Mouse (Mus musculus) heart, embryonic 11.5 days (tissue): ENCODE measurements around the gene C1qa. TPM values are rescaled to one million over a fixed set of nuclear protein-coding genes. Genes with fewer than 3 reads are reported as not detected.

ENCODE experiments used
- ATAC-seq: fragments of 200-750 bp; cut with Nextera tagmentation; replicated peaks from 2 replicates; pipeline ENCODE4 v1.8.0; 2017; ENCODE audit warnings: moderate library complexity; ENCODE audit not compliant: insufficient number of reproducible peaks, low FRiP score, low TSS enrichment
- H3K27ac ChIP-seq: fragments of 300-500 bp; sonication (generic); 2 replicates; pipeline ENCODE4 v1.5.1; 2014; ENCODE audit warnings: mild to moderate bottlenecking, low read depth, low read length
- H3K27me3 ChIP-seq: fragments of 300-500 bp; sonication (generic); 2 replicates; pipeline ENCODE4 v1.6.1; 2014; ENCODE audit warnings: mild to moderate bottlenecking, low read length, mixed read lengths; ENCODE audit not compliant: control insufficient read depth, insufficient read depth
- H3K36me3 ChIP-seq: fragments of 300-500 bp; sonication (generic); 2 replicates; pipeline ENCODE4 v1.6.1; 2014; ENCODE audit warnings: mild to moderate bottlenecking, low read length, moderate library complexity, mixed read lengths; ENCODE audit not compliant: control insufficient read depth, insufficient read depth
- H3K4me1 ChIP-seq: fragments of 300-500 bp; sonication (generic); 2 replicates; pipeline ENCODE4 v1.6.1; 2014; ENCODE audit warnings: low read length; ENCODE audit not compliant: control insufficient read depth, insufficient read depth
- H3K4me2 ChIP-seq: fragments of 300-500 bp; sonication (generic); 2 replicates; pipeline ENCODE4 v1.6.1; 2014; ENCODE audit warnings: mild to moderate bottlenecking, moderate library complexity
- H3K4me3 ChIP-seq: fragments of 300-500 bp; sonication (generic); 2 replicates; pipeline ENCODE4 v1.5.1; 2014; ENCODE audit warnings: low read depth, low read length
- H3K9ac ChIP-seq: fragments of 300-500 bp; sonication (generic); 2 replicates; pipeline ENCODE4 v1.6.1; 2014; ENCODE audit warnings: mild to moderate bottlenecking, low read depth, low read length, moderate library complexity
- H3K9me3 ChIP-seq: fragments of 300-500 bp; sonication (generic); replicated peaks from 2 replicates; pipeline ENCODE4 v1.6.1; 2016; ENCODE audit warnings: low read length; ENCODE audit not compliant: control insufficient read depth
- WGBS: fragments of 180-500 bp; shearing (Covaris S2); extraction: QIAGEN DNeasy Blood & Tissue Kit; methylation state at CpG from one replicate; pipeline ENCODE4 v1.1.7; 2014; ENCODE audit not compliant: insufficient replicate concordance; 5-methylcytosine and 5-hydroxymethylcytosine counted together
- polyA plus RNA-seq: library from polyadenylated mRNA; unstranded; fragments of >200 nt; fragmentation: Nextera tagmentation; extraction: Ambion mirVana; gene quantifications from 2 replicates; pipeline ENCODE4 v1.2.1, GENCODE M21; 2014

The C1qa gene
- polyA plus RNA-seq, 1 experiment from 2014 or later, result 8.8 TPM

GRCm38 (mm10) chr4:136930474-136930873, 31.9 kb upstream of the C1qa start:
- Histone ChIP-seq H3K4me2 (no peak overlapping the region), H3K27me3 (peaks cover 81% of the 10 kb centered on the region), H3K9me3 (no peaks in the 10 kb centered on the region), H3K36me3 (no peaks in the 10 kb centered on the region), H3K27ac (no peak overlapping the region), H3K9ac (no peak overlapping the region), H3K4me3 (no peak overlapping the region), H3K4me1 (no peaks in the 10 kb centered on the region)
- 64% methylated on average over 8 of the region's 8 CpGs for WGBS
- ATAC-seq, result no peak; the same call in 1 of the 2 replicates

- WGBS, result 11% methylated on average over 5 of the region's 5 CpGs
- no peak overlapping the region for H3K9ac ChIP-seq
- H3K4me1 ChIP-seq, result no peaks in the 10 kb centered on the region
- no peak overlapping the region for H3K4me3 ChIP-seq
- H3K27ac ChIP-seq, result no peak overlapping the region
- no peak for ATAC-seq
- H3K27me3 ChIP-seq, result peaks cover 82% of the 10 kb centered on the region
- H3K36me3 ChIP-seq, result no peaks in the 10 kb centered on the region
- no peaks in the 10 kb centered on the region for H3K9me3 ChIP-seq
- H3K4me2 ChIP-seq, result no peak overlapping the region
Observed at GRCm38 (mm10) chr4:136928928-136929327, 30.3 kb upstream of the C1qa start.

GRCm38 (mm10) chr4:136925804-136926203, 27.2 kb upstream of the C1qa start:
- ATAC-seq, result no peak
- no peak overlapping the region for H3K4me2 ChIP-seq
- no peaks in the 10 kb centered on the region for H3K36me3 ChIP-seq
- 19% methylated on average over 15 of the region's 15 CpGs for WGBS
- H3K9me3 ChIP-seq, result no peaks in the 10 kb centered on the region
- H3K9ac ChIP-seq, result no peak overlapping the region
- no peaks in the 10 kb centered on the region for H3K4me1 ChIP-seq
- H3K27me3 ChIP-seq, result peaks cover 58% of the 10 kb centered on the region
- H3K27ac ChIP-seq, result no peak overlapping the region
- H3K4me3 ChIP-seq, result no peak overlapping the region

GRCm38 (mm10) chr4:136924529-136924928, 25.9 kb upstream of the C1qa start:
- Histone ChIP-seq H3K4me3 (no peak overlapping the region), H3K4me1 (no peaks in the 10 kb centered on the region), H3K27ac (no peak overlapping the region), H3K9me3 (no peaks in the 10 kb centered on the region), H3K4me2 (no peak overlapping the region), H3K9ac (no peak overlapping the region), H3K36me3 (no peaks in the 10 kb centered on the region), H3K27me3 (peaks cover 54% of the 10 kb centered on the region)
- WGBS, result 6% methylated on average over 6 of the region's 6 CpGs
- ATAC-seq, result no peak

GRCm38 (mm10) chr4:136919526-136919925, 20.9 kb upstream of the C1qa start:
- 70% methylated on average over 3 of the region's 3 CpGs for WGBS
- no peak for ATAC-seq

GRCm38 (mm10) chr4:136918834-136919233, 20.2 kb upstream of the C1qa start:
- ATAC-seq, result no peak

More at GRCm38 (mm10) chr4:136919526-136919925, 20.9 kb upstream of the C1qa start:
- H3K27ac ChIP-seq, result no peak overlapping the region
- H3K4me3 ChIP-seq, result no peak overlapping the region
- no peak overlapping the region for H3K4me2 ChIP-seq
- no peaks in the 10 kb centered on the region for H3K36me3 ChIP-seq
- H3K4me1 ChIP-seq, result no peaks in the 10 kb centered on the region
- no peaks in the 10 kb centered on the region for H3K9me3 ChIP-seq
- no peak overlapping the region for H3K9ac ChIP-seq
- peaks cover 36% of the 10 kb centered on the region for H3K27me3 ChIP-seq

GRCm38 (mm10) chr4:136917165-136917524, 18.5 kb upstream of the C1qa start:
- no peak overlapping the region for H3K27ac ChIP-seq
- WGBS, result 34% methylated on average over 7 of the region's 7 CpGs
- no peaks in the 10 kb centered on the region for H3K9me3 ChIP-seq
- H3K9ac ChIP-seq, result no peak overlapping the region
- no peaks in the 10 kb centered on the region for H3K4me1 ChIP-seq
- no peak overlapping the region for H3K4me2 ChIP-seq
- H3K36me3 ChIP-seq, result no peaks in the 10 kb centered on the region
- ATAC-seq, result no peak; the same call in 1 of the 2 replicates
- H3K27me3 ChIP-seq, result peaks cover 52% of the 10 kb centered on the region
- H3K4me3 ChIP-seq, result no peak overlapping the region

More at GRCm38 (mm10) chr4:136918834-136919233, 20.2 kb upstream of the C1qa start:
- no peak overlapping the region for H3K9ac ChIP-seq
- H3K9me3 ChIP-seq, result no peaks in the 10 kb centered on the region
- H3K4me2 ChIP-seq, result no peak overlapping the region
- no peaks in the 10 kb centered on the region for H3K4me1 ChIP-seq
- H3K36me3 ChIP-seq, result no peaks in the 10 kb centered on the region
- no peak overlapping the region for H3K4me3 ChIP-seq
- no peak overlapping the region for H3K27ac ChIP-seq
- peaks cover 40% of the 10 kb centered on the region for H3K27me3 ChIP-seq
- whole genome bisulfite sequencing, result 80% methylated on average over 8 of the region's 8 CpGs

DNA sequence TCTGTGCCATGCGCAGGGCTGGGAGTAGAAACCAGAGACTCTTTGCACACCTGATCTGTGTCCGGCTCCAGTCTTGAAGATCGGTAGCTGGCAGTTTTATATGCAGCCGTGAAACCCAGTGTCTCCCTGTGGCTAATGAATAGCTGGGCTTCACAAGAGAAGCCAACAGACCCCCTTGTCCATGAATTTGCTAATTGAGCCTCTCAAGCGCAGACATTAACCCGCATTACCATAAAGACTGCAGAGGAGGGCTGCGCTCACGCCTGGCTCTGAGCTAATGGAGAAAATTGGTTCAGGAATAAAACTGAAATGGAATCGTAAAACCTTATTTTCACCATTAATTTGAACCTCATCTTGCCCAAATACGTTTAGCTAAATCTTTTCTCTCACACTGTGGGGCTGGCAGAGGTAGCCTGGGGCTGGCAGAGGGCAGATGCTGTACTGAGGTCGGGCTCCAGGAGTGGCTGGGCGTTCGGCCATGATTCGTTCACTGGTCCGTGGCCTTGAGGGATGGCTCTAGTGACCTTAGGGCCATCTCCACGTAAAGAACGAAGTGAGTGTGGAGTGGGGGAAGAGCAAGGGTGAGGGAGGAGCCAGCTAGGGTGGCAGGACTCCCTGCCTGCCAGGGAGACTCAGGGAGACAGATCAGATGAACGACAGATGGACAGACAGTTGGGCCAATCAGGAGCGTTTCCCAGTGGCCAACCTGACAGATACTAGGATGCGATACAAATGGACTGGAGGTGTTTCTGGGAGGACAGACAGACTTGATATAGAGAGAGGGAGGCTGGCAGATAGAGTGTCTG, 18.0 kb upstream of the C1qa start:
- no peaks in the 10 kb centered on the region for H3K36me3 ChIP-seq
- no peak overlapping the region for H3K27ac ChIP-seq
- H3K4me2 ChIP-seq, result no peak overlapping the region
- no peaks in the 10 kb centered on the region for H3K9me3 ChIP-seq
- WGBS, result 70% methylated on average over 20 of the region's 20 CpGs
- no peak overlapping the region for H3K4me3 ChIP-seq
- H3K9ac ChIP-seq, result no peak overlapping the region
- ATAC-seq, result no peak
- H3K27me3 ChIP-seq, result peaks cover 58% of the 10 kb centered on the region
- no peaks in the 10 kb centered on the region for H3K4me1 ChIP-seq

GRCm38 (mm10) chr4:136912841-136913240, 14.2 kb upstream of the C1qa start:
- H3K4me1 ChIP-seq, result no peaks in the 10 kb centered on the region
- no peak for ATAC-seq
- no peak overlapping the region for H3K27ac ChIP-seq
- no peak overlapping the region for H3K9ac ChIP-seq
- peaks cover 61% of the 10 kb centered on the region for H3K27me3 ChIP-seq
- H3K36me3 ChIP-seq, result no peaks in the 10 kb centered on the region
- H3K4me2 ChIP-seq, result no peak overlapping the region
- WGBS, result 14% methylated on average over 9 of the region's 9 CpGs
- no peak overlapping the region for H3K4me3 ChIP-seq
- no peaks in the 10 kb centered on the region for H3K9me3 ChIP-seq
